Mouse (Mus musculus) cortical plate, adult 2 months (tissue): ENCODE measurements at regions not wholly inside any gene's neighbourhood (a gene's known extent, or its start where the extent isn't known, plus 50 kb on each side); places are given as distances from the start of the nearest gene placed in this dataset.

Experiments used
- CTCF ChIP-seq: fragments of 200-500 bp; IDR thresholded peaks from 2 replicates; pipeline ENCODE4 v1.5.1; 2011; ENCODE audit warnings: mild to moderate bottlenecking, control low read depth, low read length; ENCODE audit not compliant: insufficient read depth; ENCODE audit errors: extremely low read depth
- POLR2A ChIP-seq: fragments of 200-500 bp; IDR thresholded peaks from 2 replicates; pipeline ENCODE4 v1.6.1; 2011; ENCODE audit warnings: mild to moderate bottlenecking, low read length, control low read depth; ENCODE audit not compliant: insufficient read depth; ENCODE audit errors: extremely low read depth

DNA sequence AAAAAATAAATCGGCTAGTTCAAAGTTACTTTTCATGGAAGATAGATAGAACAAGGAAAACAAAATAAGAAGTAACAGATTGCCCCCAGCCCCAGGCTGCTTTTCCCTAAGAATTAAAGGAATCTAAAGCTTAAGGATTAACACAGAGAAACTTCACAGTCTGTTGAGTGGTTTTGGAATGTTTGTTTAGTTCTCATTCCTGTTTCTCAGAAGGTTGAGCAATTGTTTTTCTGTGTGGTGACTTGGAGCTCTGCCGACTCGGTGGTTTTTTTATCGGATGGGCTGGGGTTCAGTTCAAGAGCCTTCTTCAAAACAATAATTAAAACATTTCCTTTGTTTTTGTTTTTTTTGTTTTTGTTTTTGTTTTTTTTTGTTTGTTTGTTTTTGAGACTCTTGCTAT lies 217.9 kb upstream of the Cdh6 start:
- TF ChIP-seq POLR2A (no peak), CTCF (no peak)
